Mouse (Mus musculus) CH12.LX (cell line): Measurements from ENCODE around the gene Zfp296.

Experiments
- GABPA ChIP-seq: IDR thresholded peaks from 2 replicates; pipeline ENCODE4 v1.6.1; 2012; ENCODE audit warnings: low read depth, low read length, improper control_type of control experiment, inconsistent platforms; ENCODE audit not compliant: insufficient replicate concordance
- TBP ChIP-seq: conservative IDR thresholded peaks from 2 replicates; pipeline ENCODE4 v1.6.1; 2011; ENCODE audit warnings: low read depth, low read length, improper control_type of control experiment

GRCm38 (mm10) chr7:19580634-19581033, 3.5 kb downstream of the Zfp296 start:
- TF ChIP-seq GABPA (no peak), TBP (no peak)
